Mouse (Mus musculus) layer of hippocampus, postnatal 25 days (tissue): ENCODE results near the gene Smpd1. TPM values are rescaled to one million over a fixed set of nuclear protein-coding genes. Genes with fewer than 3 reads are reported as not detected.

ENCODE experiments used
- total RNA-seq, 2 experiments: library from RNA; stranded (reverse); gene quantifications; 2 replicates each; pipeline ENCODE4 v1.2.3; 2021

Smpd1 gene
- total RNA-seq, 2 experiments from 2014 or later: 89.3 to 93.6 TPM

Other genes with a start within 250 kb of the Smpd1 start
- gene Olfr689, start 243.2 kb upstream of the Smpd1 start, total RNA-seq: not detected
- under 1 TPM; 0.44 to 0.70 TPM for gene Olfr690, start 220.3 kb upstream of the Smpd1 start, total RNA-seq
- under 1 TPM; 0.32 to 0.68 TPM for gene Olfr691, start 212.1 kb upstream of the Smpd1 start, total RNA-seq
- not detected for gene Olfr692, start 186.1 kb upstream of the Smpd1 start, total RNA-seq
- not detected for gene Gm5901, start 179.3 kb upstream of the Smpd1 start, total RNA-seq
- gene Fam160a2, start 154.3 kb upstream of the Smpd1 start, total RNA-seq: 10 to 100 TPM; 52.9 to 66.4 TPM
- under 1 TPM; 0.52 to 0.66 TPM for gene Cnga4, start 149.8 kb upstream of the Smpd1 start, total RNA-seq
- 1 to 10 TPM; 6.3 to 9.6 TPM for gene Cckbr, start 128.6 kb upstream of the Smpd1 start, total RNA-seq
- gene Cavin3, start 72.1 kb upstream of the Smpd1 start, total RNA-seq: 10 to 100 TPM; 14.2 to 14.9 TPM
- 100 to 1,000 TPM; 371 to 404 TPM for gene Apbb1, start 27.3 kb downstream of the Smpd1 start, total RNA-seq
- not detected for gene Hpx, start 45.8 kb downstream of the Smpd1 start, total RNA-seq
- 100 to 1,000 TPM; 124 to 145 TPM for gene Trim3, start 79.2 kb downstream of the Smpd1 start, total RNA-seq
- 10 to 100 TPM; 71.3 to 86.2 TPM for gene Timm10b, start 85.7 kb downstream of the Smpd1 start, total RNA-seq
- 100 to 1,000 TPM in 1 of 2 experiments, 10 to 100 TPM in 1; 94.0 to 102 TPM for gene Arfip2, start 86.1 kb downstream of the Smpd1 start, total RNA-seq
- gene Gm45799, start 86.2 kb downstream of the Smpd1 start, total RNA-seq: 1 to 10 TPM; 8.8 to 9.6 TPM
- 1 to 10 TPM; 4.6 to 5.4 TPM for gene Dnhd1, start 96.5 kb downstream of the Smpd1 start, total RNA-seq
- gene Ilk, start 182.2 kb downstream of the Smpd1 start, total RNA-seq: 10 to 100 TPM; 79.7 to 88.1 TPM
- gene Rrp8, start 183.0 kb downstream of the Smpd1 start, total RNA-seq: 10 to 100 TPM in 1 of 2 experiments, 1 to 10 TPM in 1; 9.2 to 10.7 TPM
- gene Taf10, start 190.0 kb downstream of the Smpd1 start, total RNA-seq: 100 to 1,000 TPM; 122 to 128 TPM
- 10 to 100 TPM; 61.4 to 61.8 TPM for gene Tpp1, start 197.9 kb downstream of the Smpd1 start, total RNA-seq
- gene Dchs1, start 233.3 kb downstream of the Smpd1 start, total RNA-seq: 10 to 100 TPM; 15.9 to 18.3 TPM